Mouse (Mus musculus) CD4-positive helper T cell, adult 2 months (primary cell): ENCODE measurements around the gene Gm3532.
"Not testable (repeated sequence)": the region's sequence is repeated elsewhere in the genome, so short reads cannot be mapped to it uniquely, and the experiment has no call there.

Experiments used
- DNase-seq: peaks from one replicate; pipeline ENCODE4 v3.0.0-alpha.2; 2012; ENCODE audit warnings: low read depth, missing footprints, low spot score

The Gm3532 gene

DNA sequence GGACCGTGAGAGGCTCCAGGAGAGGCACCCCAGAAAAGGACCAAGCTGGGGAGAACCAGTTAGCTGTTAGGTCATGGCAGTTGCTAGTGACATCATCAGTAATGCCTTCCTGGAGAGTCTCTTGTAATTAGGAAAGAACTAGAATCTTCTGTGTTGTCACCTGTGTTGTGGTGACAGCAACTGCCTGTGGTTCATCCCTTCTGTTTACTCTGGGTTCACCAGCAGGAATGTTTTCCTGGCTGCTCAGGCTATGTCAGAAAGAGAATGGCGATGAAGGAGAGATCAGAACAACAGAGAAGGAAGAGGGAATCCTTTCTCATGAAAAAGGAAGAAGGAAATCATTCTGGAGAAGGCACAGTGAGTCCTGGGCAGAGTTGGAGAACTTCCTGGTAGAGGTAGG, at the start of gene Gm3532:
Gm3532 (plus strand) TSS at position 301 of the 400 bp plus-strand sequence.
- DNase-seq: not testable (repeated sequence)

DNA sequence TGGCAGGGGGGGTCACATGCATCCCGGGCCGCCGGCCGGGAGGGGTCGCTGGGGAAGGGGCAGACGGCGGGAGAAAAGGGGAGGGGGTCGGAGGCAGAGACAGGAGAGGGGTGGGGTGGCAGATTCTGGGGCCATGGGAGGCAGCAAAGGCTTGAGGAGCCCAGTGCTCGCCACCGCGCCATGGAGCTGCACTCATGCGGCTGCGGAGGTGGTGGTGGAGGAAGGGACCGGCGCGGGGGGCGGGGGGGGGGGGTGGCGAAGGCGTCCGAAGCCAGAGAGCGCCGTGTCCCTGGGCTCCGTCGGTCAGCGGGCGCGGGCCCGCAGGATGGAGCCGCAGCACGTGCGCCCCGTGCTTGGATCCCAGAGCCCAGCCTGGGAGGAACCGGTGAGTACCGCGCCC, 36.9 kb upstream of the Gm3532 start, which contains the start of gene Gm3488:
Gm3488 (plus strand) TSS at position 301 of the 400 bp plus-strand sequence.
- DNase-seq: not testable (repeated sequence)
